Mouse (Mus musculus) embryonic facial prominence, embryonic 14.5 days (tissue): ENCODE data around the gene Ccdc114. TPM values are rescaled to one million over a fixed set of nuclear protein-coding genes. Genes with fewer than 3 reads are reported as not detected.
"Not testable (repeated sequence)": the region's sequence is repeated elsewhere in the genome, so short reads cannot be mapped to it uniquely, and the experiment has no call there.

Experiments used
- ATAC-seq: fragments of 200-750 bp; cut with Nextera tagmentation; 2 replicates; pipeline ENCODE4 v1.8.0; 2017; ENCODE audit warnings: low read depth, moderate number of reproducible peaks, moderate TSS enrichment
- DNase-seq: peaks from one replicate; pipeline ENCODE4 v3.0.0-alpha.2; 2015; ENCODE audit warnings: low spot score
- H3K27ac ChIP-seq: fragments of 300-500 bp; sonication (generic); replicated peaks from 2 replicates; pipeline ENCODE4 v1.5.1; 2014; ENCODE audit warnings: low read depth, mild to moderate bottlenecking, low read length, moderate library complexity
- H3K27me3 ChIP-seq: fragments of 300-500 bp; sonication (generic); replicated peaks from 2 replicates; pipeline ENCODE4 v1.6.1; 2014; ENCODE audit warnings: low read length; ENCODE audit not compliant: control insufficient read depth, insufficient read depth
- H3K36me3 ChIP-seq: fragments of 300-500 bp; sonication (generic); 2 replicates; pipeline ENCODE4 v1.6.1; 2014; ENCODE audit warnings: low read length, mixed read lengths; ENCODE audit not compliant: control insufficient read depth, insufficient read depth
- H3K4me1 ChIP-seq: fragments of 300-500 bp; sonication (generic); 2 replicates; pipeline ENCODE4 v1.6.1; 2014; ENCODE audit warnings: antibody characterized with exemption, low read length; ENCODE audit not compliant: control insufficient read depth, insufficient read depth
- H3K4me2 ChIP-seq: fragments of 300-500 bp; sonication (generic); 2 replicates; pipeline ENCODE4 v1.6.1; 2014; ENCODE audit warnings: low read depth, mild to moderate bottlenecking, low read length, moderate library complexity, mixed read lengths
- H3K4me3 ChIP-seq: fragments of 300-500 bp; sonication (generic); 2 replicates; pipeline ENCODE4 v1.5.1; 2014; ENCODE audit warnings: low read depth, mild to moderate bottlenecking, low read length
- H3K9ac ChIP-seq: fragments of 300-500 bp; sonication (generic); 2 replicates; pipeline ENCODE4 v1.6.1; 2014; ENCODE audit warnings: low read depth, mild to moderate bottlenecking, low read length, moderate library complexity, mixed read lengths
- H3K9me3 ChIP-seq: fragments of 300-500 bp; sonication (generic); 2 replicates; pipeline ENCODE4 v1.6.1; 2016; ENCODE audit warnings: low read length; ENCODE audit not compliant: control insufficient read depth
- WGBS: fragments of 180-500 bp; shearing (Covaris S2); extraction: QIAGEN DNeasy Blood & Tissue Kit; methylation state at CpG from one replicate; pipeline ENCODE4 v1.1.7; 2014; 5-methylcytosine and 5-hydroxymethylcytosine counted together
- polyA plus RNA-seq: library from polyadenylated mRNA; unstranded; fragments of >200 nt; fragmentation: Nextera tagmentation; extraction: Ambion mirVana; gene quantifications from 2 replicates; pipeline ENCODE4 v1.2.1, GENCODE M21; 2014

The Ccdc114 gene
- polyA plus RNA-seq, 1 experiment from 2014 or later: 5.0 TPM

GRCm38 (mm10) chr7:45939836-45940235 is 16.0 kb downstream of the Ccdc114 start:
- Histone ChIP-seq H3K4me3 (no peak overlapping the region), H3K9me3 (no peaks in the 10 kb centered on the region), H3K27me3 (no peaks in the 10 kb centered on the region), H3K36me3 (no peaks in the 10 kb centered on the region), H3K9ac (no peak overlapping the region), H3K4me1 (no peaks in the 10 kb centered on the region), H3K27ac (no peak overlapping the region), H3K4me2 (no peak overlapping the region)
- DNase-seq (no peak), ATAC-seq (no peak)
- WGBS: 38% methylated on average over 2 of the region's 2 CpGs

- Histone ChIP-seq H3K27ac (no peak overlapping the region), H3K27me3 (no peaks in the 10 kb centered on the region), H3K9me3 (no peaks in the 10 kb centered on the region), H3K4me3 (no peak overlapping the region), H3K36me3 (no peaks in the 10 kb centered on the region), H3K9ac (no peak overlapping the region), H3K4me2 (no peak overlapping the region), H3K4me1 (no peaks in the 10 kb centered on the region)
- no peak for DNase-seq
- 78% methylated on average over 9 of the region's 9 CpGs for WGBS
- no peak for ATAC-seq
Observed at GRCm38 (mm10) chr7:45941986-45942385, 18.1 kb downstream of the Ccdc114 start.

GRCm38 (mm10) chr7:45943280-45943679 is 19.4 kb downstream of the Ccdc114 start:
- H3K4me3 ChIP-seq: not testable (repeated sequence)

GRCm38 (mm10) chr7:45949061-45949460 is 25.2 kb downstream of the Ccdc114 start:
- Histone ChIP-seq H3K4me3 (no peak overlapping the region), H3K9ac (no peak overlapping the region), H3K27ac (no peak overlapping the region), H3K4me2 (no peak overlapping the region), H3K4me1 (no peaks in the 10 kb centered on the region), H3K27me3 (no peaks in the 10 kb centered on the region), H3K36me3 (no peaks in the 10 kb centered on the region), H3K9me3 (no peaks in the 10 kb centered on the region)
- DNase-seq (no peak), ATAC-seq (no peak)
- 80% methylated on average over 4 of the region's 4 CpGs for WGBS

More at GRCm38 (mm10) chr7:45943280-45943679, 19.4 kb downstream of the Ccdc114 start:
- not testable (repeated sequence) for H3K9me3 ChIP-seq, H3K27ac ChIP-seq, ATAC-seq, H3K4me2 ChIP-seq, H3K4me1 ChIP-seq, H3K27me3 ChIP-seq, H3K9ac ChIP-seq, DNase-seq, H3K36me3 ChIP-seq
- 60% methylated on average over 1 of the region's 1 CpGs for WGBS

GRCm38 (mm10) chr7:45956611-45957010 is 32.7 kb downstream of the Ccdc114 start:
- H3K9ac ChIP-seq: no peak overlapping the region
- ATAC-seq (no peak), DNase-seq (no peak)
- no peaks in the 10 kb centered on the region for H3K9me3 ChIP-seq
- no peak overlapping the region for H3K4me3 ChIP-seq
- H3K4me1 ChIP-seq: no peaks in the 10 kb centered on the region
- WGBS: 58% methylated on average over 4 of the region's 4 CpGs
- H3K4me2 ChIP-seq: no peak overlapping the region
- no peaks in the 10 kb centered on the region for H3K36me3 ChIP-seq
- H3K27ac ChIP-seq: no peak overlapping the region
- no peaks in the 10 kb centered on the region for H3K27me3 ChIP-seq

- Histone ChIP-seq H3K9ac (no peak overlapping the region), H3K4me1 (no peaks in the 10 kb centered on the region), H3K4me2 (no peak overlapping the region), H3K4me3 (no peak overlapping the region), H3K9me3 (no peaks in the 10 kb centered on the region), H3K27me3 (no peaks in the 10 kb centered on the region), H3K27ac (no peak overlapping the region), H3K36me3 (no peaks in the 10 kb centered on the region)
- DNase-seq: no peak
- 73% methylated on average over 11 of the region's 11 CpGs for WGBS
- ATAC-seq: no peak
Observed at GRCm38 (mm10) chr7:45971831-45972723, 48.2 kb downstream of the Ccdc114 start.

- H3K4me2 ChIP-seq: no peak overlapping the region
- DNase-seq (no peak), ATAC-seq (no peak)
- H3K9me3 ChIP-seq: no peaks in the 10 kb centered on the region
- WGBS: 78% methylated on average over 6 of the region's 6 CpGs
- H3K27me3 ChIP-seq: no peaks in the 10 kb centered on the region
- H3K4me1 ChIP-seq: no peaks in the 10 kb centered on the region
- no peak overlapping the region for H3K4me3 ChIP-seq
- H3K9ac ChIP-seq: no peak overlapping the region
- H3K36me3 ChIP-seq: no peaks in the 10 kb centered on the region
- H3K27ac ChIP-seq: no peak overlapping the region
Observed at GRCm38 (mm10) chr7:45973271-45973687, 49.4 kb downstream of the Ccdc114 start.

- H3K27me3 ChIP-seq: no peaks in the 10 kb centered on the region
- no peak overlapping the region for H3K4me3 ChIP-seq
- H3K36me3 ChIP-seq: no peaks in the 10 kb centered on the region
- DNase-seq (no peak), ATAC-seq (no peak)
- H3K4me1 ChIP-seq: no peaks in the 10 kb centered on the region
- H3K9me3 ChIP-seq: no peaks in the 10 kb centered on the region
- no peak overlapping the region for H3K4me2 ChIP-seq
- no peak overlapping the region for H3K9ac ChIP-seq
- no peak overlapping the region for H3K27ac ChIP-seq
- WGBS: 68% methylated on average over 6 of the region's 6 CpGs
Observed at GRCm38 (mm10) chr7:45974103-45974502, 50.2 kb downstream of the Ccdc114 start.

- no peak for ATAC-seq
- Histone ChIP-seq H3K4me3 (no peak overlapping the region), H3K4me1 (no peaks in the 10 kb centered on the region), H3K27ac (no peak overlapping the region), H3K9me3 (no peaks in the 10 kb centered on the region), H3K27me3 (no peaks in the 10 kb centered on the region), H3K36me3 (no peaks in the 10 kb centered on the region), H3K4me2 (no peak overlapping the region), H3K9ac (no peak overlapping the region)
- DNase-seq: no peak
- 59% methylated on average over 6 of the region's 6 CpGs for WGBS
Observed at GRCm38 (mm10) chr7:45974512-45974911, 50.6 kb downstream of the Ccdc114 start.
